10 mouse cellular contexts compared by ENCODE assay signal in genomic region chr7:112120861-112121810, GRCm38 (mm10). TPM values are rescaled to one million over a fixed set of nuclear protein-coding genes. Genes with fewer than 3 reads are reported as not detected.
DNase-seq lines count a peak whose midpoint lies in the region; ATAC-seq and TF ChIP-seq lines count a peak whose summit lies in the region.
"Had no signal": no experiment of that assay in that cellular context is flagged by ENCODE, and none has a peak within 500 bp of the region (broad histone marks: within the 10 kb centered on the region; RNA-seq: fewer than 3 reads in every experiment).

No protein-coding gene starts in this region.

- no peak for ATAC-seq in heart, embryonic 11.5 days (replicated peaks; ENCODE audit: insufficient number of reproducible peaks, low FRiP score, low TSS enrichment)
- no peak for ATAC-seq in midbrain, embryonic 16.5 days

- peaks cover 48% of the 10 kb centered on the region for H3K36me3 ChIP-seq in heart, embryonic 10.5 days
- H3K36me3 ChIP-seq in heart, embryonic 11.5 days (ENCODE audit: control insufficient read depth, insufficient read depth, low read length), result 0 out of 2 replicates have a peak, but pooled peaks cover 4% of the 10 kb centered on the region
- H3K36me3 ChIP-seq in midbrain, embryonic 16.5 days (ENCODE audit: control insufficient read depth, insufficient read depth, low read length), result no peaks in the 10 kb centered on the region
- H3K36me3 ChIP-seq: neural tube, embryonic 13.5 days had no signal

- H3K27me3 ChIP-seq in heart, embryonic 10.5 days (ENCODE audit: insufficient read depth, poor library complexity, severe bottlenecking), result no peaks in the 10 kb centered on the region
- no peaks in the 10 kb centered on the region for H3K27me3 ChIP-seq in heart, embryonic 11.5 days (ENCODE audit: control insufficient read depth, insufficient read depth, low read length)
- H3K27me3 ChIP-seq in midbrain, embryonic 16.5 days (ENCODE audit: control insufficient read depth, insufficient read depth, low read depth, low read length), result no peaks in the 10 kb centered on the region
- H3K27me3 ChIP-seq: neural tube, embryonic 13.5 days had no signal

- 73% methylated on average over 11 of the region's 11 CpGs for WGBS in heart, embryonic 10.5 days
- 66% methylated on average over 11 of the region's 11 CpGs for WGBS in heart, embryonic 11.5 days (ENCODE audit: insufficient replicate concordance)
- 63% methylated on average over 11 of the region's 11 CpGs for WGBS in midbrain, embryonic 16.5 days

- TF ChIP-seq CTCF in brain, embryonic 14.5 days (IDR thresholded peaks at IDR 0.05; ENCODE audit: borderline replicate concordance, extremely low read depth, insufficient read depth, insufficient read length), result no peak

- DNase-seq in heart, embryonic 10.5 days (ENCODE audit: low spot score), result no peak
- DNase-seq in MN1 (ENCODE audit: low spot score), result peak; percentile 75
- DNase-seq in brain, embryonic 14.5 days (ENCODE audit: low read depth), result peak; percentile 30
- DNase-seq in kidney, adult 18-20 months, result peak; percentile 38
- no peak for DNase-seq in gastrocnemius, postnatal 36 days
- DNase-seq in ovary, postnatal 36 days (ENCODE audit: low spot score), result no peak

- H3K4me1 ChIP-seq in heart, embryonic 10.5 days, result peaks cover 55% of the 10 kb centered on the region
- H3K4me1 ChIP-seq in heart, embryonic 11.5 days (ENCODE audit: control insufficient read depth, insufficient read depth, low read length), result peaks cover 22% of the 10 kb centered on the region
- H3K4me1 ChIP-seq in midbrain, embryonic 16.5 days (ENCODE audit: control insufficient read depth, insufficient read depth, low read length), result no peaks in the 10 kb centered on the region; the same call in 1 of the 2 replicates

- no peaks in the 10 kb centered on the region for H3K9me3 ChIP-seq in heart, embryonic 10.5 days
- H3K9me3 ChIP-seq in heart, embryonic 11.5 days (replicated peaks; ENCODE audit: control insufficient read depth, low read length), result no peaks in the 10 kb centered on the region
- H3K9me3 ChIP-seq in midbrain, embryonic 16.5 days (replicated peaks; ENCODE audit: control insufficient read depth, low read length, poor library complexity, severe bottlenecking), result no peaks in the 10 kb centered on the region
- H3K9me3 ChIP-seq: neural tube, embryonic 13.5 days had no signal

- no peak for TF ChIP-seq POLR2A in brain, embryonic 14.5 days (IDR thresholded peaks at IDR 0.05; ENCODE audit: borderline replicate concordance, extremely low read depth, insufficient read depth, insufficient read length, poor library complexity, severe bottlenecking)

- H3K9ac ChIP-seq in heart, embryonic 11.5 days (ENCODE audit: low read depth, low read length), result no peak overlapping the region
- H3K9ac ChIP-seq in midbrain, embryonic 16.5 days (ENCODE audit: low read depth, low read length), result no peak overlapping the region
- H3K9ac ChIP-seq: neural tube, embryonic 13.5 days had no signal

- peak overlapping the region; percentile 48; the same call in 1 of the 2 replicates for H3K27ac ChIP-seq in heart, embryonic 10.5 days
- H3K27ac ChIP-seq in heart, embryonic 11.5 days (ENCODE audit: low read depth, low read length), result no peak overlapping the region
- no peak overlapping the region for H3K27ac ChIP-seq in midbrain, embryonic 16.5 days (ENCODE audit: low read length)
- H3K27ac ChIP-seq: neural tube, embryonic 13.5 days had no signal

- no peak overlapping the region for H3K4me3 ChIP-seq in heart, embryonic 10.5 days
- no peak overlapping the region for H3K4me3 ChIP-seq in heart, embryonic 11.5 days (ENCODE audit: low read depth, low read length)
- H3K4me3 ChIP-seq in midbrain, embryonic 16.5 days (ENCODE audit: low read depth, low read length), result no peak overlapping the region
- H3K4me3 ChIP-seq: erythroblast, embryonic 14.5 days; neural tube, embryonic 13.5 days had no signal

- intact Hi-C loops in gastrocnemius, postnatal 36 days (cut with DNase I), result no loop called here

- H3K4me2 ChIP-seq in heart, embryonic 11.5 days, result no peak overlapping the region
- no peak overlapping the region for H3K4me2 ChIP-seq in midbrain, embryonic 16.5 days (ENCODE audit: low read length)
- H3K4me2 ChIP-seq: neural tube, embryonic 13.5 days had no signal

RNA-seq across cellular contexts. Expression of gene Dkk3, which starts 37.7 kb away (rescaled TPM):
- polyA plus RNA-seq in heart, embryonic 10.5 days (2016; fragmentation: Nextera tagmentation; extraction: Ambion mirVana), result 59.8 and 101 TPM in 2 replicates
- polyA plus RNA-seq in heart, embryonic 11.5 days (2014; fragmentation: Nextera tagmentation; extraction: Ambion mirVana), result 72.4 and 97.5 TPM in 2 replicates
- 10.7 and 16.5 TPM in 2 replicates for polyA plus RNA-seq in brain, embryonic 14.5 days (2012; rRNA removed)
- 1 to 10 TPM; 1.6 to 2.5 TPM for total RNA-seq in gastrocnemius, postnatal 36 days (2021)
- polyA plus RNA-seq in midbrain, embryonic 16.5 days (2015; fragmentation: Nextera tagmentation; extraction: Ambion mirVana), result 26.9 and 35.1 TPM in 2 replicates
- polyA plus RNA-seq: erythroblast, embryonic 14.5 days had no signal

Comparison
In these comparisons a context has a peak if more than half of its experiments do, and no peak if none do; other contexts are left out.
1. DNase-seq: peak in MN1 (single experiment), brain, embryonic 14.5 days (single experiment) and kidney, adult 18-20 months (single experiment); none in heart, embryonic 10.5 days (single experiment), gastrocnemius, postnatal 36 days (0 of 2) and ovary, postnatal 36 days (single experiment).